Mouse (Mus musculus): ENCODE data around the gene Olfr1181. TPM values are rescaled to one million over a fixed set of nuclear protein-coding genes. Genes with fewer than 3 reads are reported as not detected.
"Not testable (repeated sequence)": the region's sequence is repeated elsewhere in the genome, so short reads cannot be mapped to it uniquely, and the experiment has no call there.

Gene Olfr1181
- polyA plus RNA-seq (2016; fragmentation: Nextera tagmentation; extraction: Ambion mirVana): not detected in 2 replicates

DNA sequence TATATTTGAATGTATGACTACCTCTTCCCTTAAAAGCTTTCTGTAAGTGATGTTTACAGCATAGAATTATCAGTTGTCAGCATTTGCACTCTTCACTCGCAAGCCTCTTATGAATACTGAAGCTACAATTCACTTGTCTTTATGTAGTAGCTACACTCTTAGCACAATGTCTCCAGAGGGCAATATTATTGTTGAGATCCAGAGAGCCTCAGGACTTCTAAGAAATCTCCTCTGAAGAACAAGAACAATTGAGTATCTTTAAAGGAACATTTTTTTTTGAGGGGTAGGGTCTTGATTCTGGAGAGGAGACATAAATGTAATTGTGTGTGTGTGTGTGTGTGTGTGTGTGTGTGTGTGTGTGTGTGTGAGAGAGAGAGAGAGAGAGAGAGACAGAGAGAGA is at the start of gene Olfr1181:
Olfr1181 (minus strand) TSS at position 101 of the 400 bp plus-strand sequence.
- DNase-seq (ENCODE audit: low spot score): no peak
- WGBS: 84% methylated on average over 1 of the region's 1 CpGs
- H3K4me3 ChIP-seq: no peak within 1 kb of the TSS
- no peaks in the 10 kb centered on the region for H3K27me3 ChIP-seq (ENCODE audit: insufficient read depth, poor library complexity, severe bottlenecking)
- H3K9me3 ChIP-seq: no peaks in the 10 kb centered on the region
- H3K4me1 ChIP-seq: no peaks in the 10 kb centered on the region
- no peaks in the 10 kb centered on the region for H3K36me3 ChIP-seq
- no peak within 1 kb of the TSS for H3K27ac ChIP-seq

DNA sequence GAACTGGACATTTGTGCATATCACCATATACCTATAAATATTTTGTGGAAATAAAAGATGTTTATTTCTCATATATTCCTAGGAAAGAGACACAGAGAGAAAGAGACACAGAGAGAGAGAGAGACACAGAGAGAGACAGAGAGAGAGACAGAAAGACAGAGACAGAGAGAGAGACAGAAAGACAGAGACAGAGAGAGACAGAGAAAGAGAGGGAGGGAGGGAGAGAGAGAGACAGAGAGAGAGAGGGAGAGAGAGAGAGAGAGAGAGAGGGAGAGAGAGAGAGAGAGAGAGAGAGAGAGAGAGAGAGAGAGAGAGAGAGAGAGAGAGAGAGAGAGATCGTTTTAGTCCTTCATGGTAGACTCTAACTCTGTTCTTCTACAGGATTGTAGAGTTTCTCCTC is 28.6 kb upstream of the Olfr1181 start, which contains the start of gene Olfr1183:
Olfr1183 (plus strand) TSS at position 301 of the 400 bp plus-strand sequence.
- H3K36me3 ChIP-seq; H3K4me1 ChIP-seq; H3K4me3 ChIP-seq; H3K27ac ChIP-seq; H3K27me3 ChIP-seq (ENCODE audit: insufficient read depth, poor library complexity, severe bottlenecking); DNase-seq (ENCODE audit: low spot score); H3K9me3 ChIP-seq: not testable (repeated sequence)
- 77% methylated on average over 1 of the region's 1 CpGs for WGBS

DNA sequence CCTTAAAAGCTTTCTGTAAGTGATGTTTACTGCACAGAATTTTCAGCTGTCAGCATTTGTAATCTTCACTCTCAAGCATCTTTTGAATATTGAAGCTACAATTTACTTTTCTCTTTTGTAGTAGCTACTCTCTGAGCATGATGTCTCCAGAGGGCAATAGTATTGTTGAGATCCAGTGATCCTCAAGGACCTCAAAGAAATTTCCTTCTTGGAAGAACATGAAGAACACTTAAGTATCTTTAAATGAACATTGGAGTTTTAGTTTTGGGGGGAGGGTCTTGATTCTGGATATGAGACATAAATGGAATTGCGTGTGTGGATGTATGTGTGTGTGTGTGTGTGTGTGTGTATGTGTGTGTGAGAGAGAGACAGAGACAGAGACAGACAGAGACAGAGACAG is 23.1 kb upstream of the Olfr1181 start, which contains the start of gene Gm13757:
Gm13757 (minus strand) TSS at position 101 of the 400 bp plus-strand sequence.
- Histone ChIP-seq H3K27ac (no peak within 1 kb of the TSS), H3K36me3 (no peaks in the 10 kb centered on the region), H3K27me3 (ENCODE audit: insufficient read depth, poor library complexity, severe bottlenecking) (no peaks in the 10 kb centered on the region), H3K4me1 (no peaks in the 10 kb centered on the region), H3K4me3 (no peak within 1 kb of the TSS), H3K9me3 (no peaks in the 10 kb centered on the region)
- 82% methylated on average over 1 of the region's 1 CpGs for WGBS
- DNase-seq (ENCODE audit: low spot score): no peak

DNA sequence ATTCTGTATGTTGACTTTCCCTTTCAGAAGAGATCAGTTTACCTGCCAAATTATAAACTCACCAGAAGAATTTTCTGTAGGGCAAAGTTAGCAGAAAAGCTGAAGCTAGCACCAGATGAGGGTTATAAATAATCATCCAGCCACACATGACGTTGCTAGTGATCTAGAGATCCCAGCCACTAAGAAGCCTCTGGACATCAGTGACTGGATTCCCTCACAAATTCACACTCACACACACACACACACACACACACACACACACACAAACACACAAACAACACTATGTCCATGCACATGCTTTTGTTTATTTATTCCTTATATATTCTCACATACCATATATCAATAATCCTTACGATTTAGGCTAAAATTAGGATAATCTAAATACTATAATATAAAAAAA is 6.9 kb downstream of the Olfr1181 start, which contains the start of gene Olfr1180:
Olfr1180 (minus strand) TSS at position 101 of the 400 bp plus-strand sequence.
- DNase-seq (ENCODE audit: low spot score): no peak
- Histone ChIP-seq H3K4me1 (no peaks in the 10 kb centered on the region), H3K36me3 (no peaks in the 10 kb centered on the region), H3K27me3 (ENCODE audit: insufficient read depth, poor library complexity, severe bottlenecking) (no peaks in the 10 kb centered on the region), H3K9me3 (no peaks in the 10 kb centered on the region), H3K27ac (no peak within 1 kb of the TSS), H3K4me3 (no peak within 1 kb of the TSS)
- 74% methylated on average over 2 of the region's 2 CpGs for WGBS

DNA sequence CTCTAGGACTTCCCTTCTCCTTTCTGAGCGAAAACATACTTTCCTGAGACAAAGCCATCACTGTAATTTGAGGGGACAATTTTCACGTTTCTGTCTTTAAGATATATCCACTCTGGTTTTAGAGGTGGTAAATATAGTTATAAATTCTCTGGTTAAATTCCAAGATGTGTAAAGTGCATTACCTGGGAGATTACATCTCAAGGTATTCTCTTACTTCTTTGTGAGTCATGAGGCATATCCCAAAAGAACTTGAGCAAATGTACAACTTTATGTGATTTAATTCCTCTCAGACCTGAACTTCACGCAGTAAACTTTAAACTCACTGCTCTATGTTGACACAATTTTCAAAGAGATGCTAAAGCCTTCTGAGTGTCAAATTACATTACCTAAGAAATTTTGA is 19.6 kb downstream of the Olfr1181 start, which contains the start of gene Olfr1179:
Olfr1179 (minus strand) TSS at position 101 of the 400 bp plus-strand sequence.
- Histone ChIP-seq H3K27me3 (ENCODE audit: insufficient read depth, poor library complexity, severe bottlenecking) (no peaks in the 10 kb centered on the region), H3K4me1 (no peaks in the 10 kb centered on the region), H3K9me3 (no peaks in the 10 kb centered on the region), H3K4me3 (no peak within 1 kb of the TSS), H3K27ac (no peak within 1 kb of the TSS), H3K36me3 (no peaks in the 10 kb centered on the region)
- 81% methylated on average over 3 of the region's 3 CpGs for WGBS
- no peak for DNase-seq (ENCODE audit: low spot score)

DNA sequence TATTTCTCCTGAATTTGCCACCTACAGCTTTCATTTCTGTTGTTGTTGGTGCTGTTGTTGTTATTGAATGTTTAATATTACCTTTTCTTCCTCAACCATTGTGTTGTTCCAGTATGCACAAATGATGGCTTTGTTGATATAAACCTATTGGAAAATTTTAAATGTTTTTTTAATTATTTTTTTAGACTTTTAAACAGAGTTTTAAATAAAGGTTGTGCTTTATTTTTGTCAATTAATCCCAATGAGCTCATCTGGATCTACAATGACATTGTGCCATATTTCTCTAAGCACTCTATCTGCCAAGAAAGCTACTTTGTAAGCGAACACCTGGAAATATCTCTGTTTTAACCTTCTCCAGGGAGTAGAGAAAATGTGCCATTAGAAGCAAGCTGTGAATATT is 39.2 kb downstream of the Olfr1181 start, which contains the start of gene Olfr1178:
Olfr1178 (plus strand) TSS at position 301 of the 400 bp plus-strand sequence.
- Histone ChIP-seq H3K27ac (no peak within 1 kb of the TSS), H3K27me3 (ENCODE audit: insufficient read depth, poor library complexity, severe bottlenecking) (no peaks in the 10 kb centered on the region), H3K4me3 (no peak within 1 kb of the TSS), H3K36me3 (no peaks in the 10 kb centered on the region), H3K4me1 (no peaks in the 10 kb centered on the region), H3K9me3 (no peaks in the 10 kb centered on the region)
- WGBS: 88% methylated on average over 1 of the region's 1 CpGs
- no peak for DNase-seq (ENCODE audit: low spot score)

Other genes starting within 250 kb of the Olfr1181 start
- not detected in 2 replicates for gene Olfr1168, start 244.3 kb downstream of the Olfr1181 start, polyA plus RNA-seq (2016; fragmentation: Nextera tagmentation; extraction: Ambion mirVana)
- gene Olfr1170, start 197.8 kb downstream of the Olfr1181 start, polyA plus RNA-seq (2016; fragmentation: Nextera tagmentation; extraction: Ambion mirVana): not detected in 2 replicates
- not detected in 2 replicates for gene Olfr1173, start 146.3 kb downstream of the Olfr1181 start, polyA plus RNA-seq (2016; fragmentation: Nextera tagmentation; extraction: Ambion mirVana)
- gene Olfr1174-ps, start 111.0 kb downstream of the Olfr1181 start, polyA plus RNA-seq (2016; fragmentation: Nextera tagmentation; extraction: Ambion mirVana): not detected in 2 replicates
- gene Olfr1175-ps, start 99.0 kb downstream of the Olfr1181 start, polyA plus RNA-seq (2016; fragmentation: Nextera tagmentation; extraction: Ambion mirVana): not detected in 2 replicates
- gene Olfr1176, start 89.5 kb downstream of the Olfr1181 start, polyA plus RNA-seq (2016; fragmentation: Nextera tagmentation; extraction: Ambion mirVana): not detected in 2 replicates
- not detected in 2 replicates for gene Olfr1177-ps, start 79.7 kb downstream of the Olfr1181 start, polyA plus RNA-seq (2016; fragmentation: Nextera tagmentation; extraction: Ambion mirVana)
- not detected in 2 replicates for gene Olfr1178, start 39.1 kb downstream of the Olfr1181 start, polyA plus RNA-seq (2016; fragmentation: Nextera tagmentation; extraction: Ambion mirVana)
- gene Olfr1179, start 19.7 kb downstream of the Olfr1181 start, polyA plus RNA-seq (2016; fragmentation: Nextera tagmentation; extraction: Ambion mirVana): not detected in 2 replicates
- gene Olfr1180, start 7.0 kb downstream of the Olfr1181 start, polyA plus RNA-seq (2016; fragmentation: Nextera tagmentation; extraction: Ambion mirVana): not detected in 2 replicates
- not detected in 2 replicates for gene Gm13757, start 23.0 kb upstream of the Olfr1181 start, polyA plus RNA-seq (2016; fragmentation: Nextera tagmentation; extraction: Ambion mirVana)
- not detected in 2 replicates for gene Olfr1183, start 28.7 kb upstream of the Olfr1181 start, polyA plus RNA-seq (2016; fragmentation: Nextera tagmentation; extraction: Ambion mirVana)
- not detected in 2 replicates for gene Olfr1184, start 57.4 kb upstream of the Olfr1181 start, polyA plus RNA-seq (2016; fragmentation: Nextera tagmentation; extraction: Ambion mirVana)
- not detected in 2 replicates for gene Olfr1185-ps1, start 67.1 kb upstream of the Olfr1181 start, polyA plus RNA-seq (2016; fragmentation: Nextera tagmentation; extraction: Ambion mirVana)
- not detected in 2 replicates for gene Olfr1186, start 92.4 kb upstream of the Olfr1181 start, polyA plus RNA-seq (2016; fragmentation: Nextera tagmentation; extraction: Ambion mirVana)
- not detected in 2 replicates for gene Olfr1188, start 130.8 kb upstream of the Olfr1181 start, polyA plus RNA-seq (2016; fragmentation: Nextera tagmentation; extraction: Ambion mirVana)
- not detected in 2 replicates for gene Olfr1189, start 160.3 kb upstream of the Olfr1181 start, polyA plus RNA-seq (2016; fragmentation: Nextera tagmentation; extraction: Ambion mirVana)
- not detected in 2 replicates for gene Olfr1191-ps1, start 214.4 kb upstream of the Olfr1181 start, polyA plus RNA-seq (2016; fragmentation: Nextera tagmentation; extraction: Ambion mirVana)
- gene Olfr1192-ps1, start 222.3 kb upstream of the Olfr1181 start, polyA plus RNA-seq (2016; fragmentation: Nextera tagmentation; extraction: Ambion mirVana): not detected in 2 replicates
- gene Olfr1193, start 249.5 kb upstream of the Olfr1181 start, polyA plus RNA-seq (2016; fragmentation: Nextera tagmentation; extraction: Ambion mirVana): not detected in 2 replicates